Mouse (Mus musculus) liver, adult (tissue): Measurements from ENCODE around the gene Asgr2.

Experiments used
- GATA4 ChIP-seq: IDR thresholded peaks from 2 replicates; pipeline ENCODE4 v1.6.1; 2014; ENCODE audit warnings: mild to moderate bottlenecking, low read length; ENCODE audit not compliant: insufficient replicate concordance

Gene Asgr2

DNA sequence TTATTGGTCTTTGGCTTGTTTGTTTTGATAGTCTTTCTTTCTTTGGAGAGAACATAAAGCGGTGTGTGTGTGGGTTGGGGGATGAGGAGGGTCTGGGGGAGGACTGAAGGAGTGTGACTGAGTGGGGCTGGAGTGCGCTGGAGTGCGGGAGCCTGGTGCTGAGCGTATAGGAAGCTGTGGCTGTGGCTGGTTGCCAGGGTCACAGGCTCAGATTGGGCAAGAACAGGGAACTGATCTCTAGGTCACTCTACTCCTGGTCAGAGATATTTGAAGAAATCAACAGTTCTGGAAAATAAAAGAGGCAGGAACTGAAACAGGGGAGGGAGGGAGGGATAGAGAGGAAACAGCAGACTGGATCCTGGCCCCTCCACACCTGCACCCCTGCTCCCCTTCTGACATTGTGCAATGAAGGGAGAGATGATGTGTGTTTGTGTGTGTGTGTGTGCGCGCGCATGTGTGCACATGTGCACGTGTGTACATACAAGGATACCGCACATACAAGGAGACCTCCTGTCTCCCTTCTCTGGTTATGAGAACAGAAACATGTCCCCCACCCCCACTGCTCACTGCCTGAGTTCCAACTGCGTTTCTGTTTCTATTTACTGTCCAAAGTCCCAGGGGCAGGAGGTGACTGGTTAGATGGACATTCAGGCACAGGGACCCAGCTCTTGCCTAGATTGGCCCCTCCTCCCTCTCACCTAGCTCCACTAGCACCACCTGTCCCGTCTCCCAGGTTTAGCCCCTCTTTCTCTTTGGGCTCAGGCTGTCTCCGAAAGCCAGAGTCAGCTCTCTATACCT lies at the start of gene Asgr2:
Gene Asgr2, plus strand, starts transcription at position 659 of the 798 bp plus-strand sequence.
- no peak for TF ChIP-seq GATA4

- TF ChIP-seq GATA4, result no peak
These were observed 48.8 kb upstream of the Asgr2 start for GRCm38 (mm10) chr11:70043665-70044064.

GRCm38 (mm10) chr11:70045435-70045834 lies 47.0 kb upstream of the Asgr2 start:
- no peak for TF ChIP-seq GATA4

DNA sequence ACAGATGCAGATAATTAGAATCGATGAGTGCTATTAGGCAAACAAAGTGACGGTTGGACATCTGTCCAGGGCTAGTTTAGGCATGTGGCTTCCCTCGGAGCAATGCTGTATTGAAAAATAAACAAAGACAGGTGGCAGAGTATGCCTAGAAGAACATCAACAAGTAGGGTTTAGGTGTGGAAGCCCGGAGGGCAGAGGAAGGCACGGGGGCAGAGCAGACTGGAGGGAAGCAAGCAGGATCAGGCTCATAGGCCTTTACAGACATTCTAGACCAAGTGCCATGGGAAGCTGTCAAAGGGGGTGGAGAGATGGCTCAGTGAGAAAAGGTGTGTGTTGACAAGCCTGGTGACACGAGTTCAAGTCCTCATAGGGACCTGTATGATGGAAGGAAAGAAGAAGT lies 43.1 kb upstream of the Asgr2 start:
- TF ChIP-seq GATA4, result no peak

- peak; percentile 89 for TF ChIP-seq GATA4
These were observed 42.6 kb upstream of the Asgr2 start for GRCm38 (mm10) chr11:70049816-70050215.

DNA sequence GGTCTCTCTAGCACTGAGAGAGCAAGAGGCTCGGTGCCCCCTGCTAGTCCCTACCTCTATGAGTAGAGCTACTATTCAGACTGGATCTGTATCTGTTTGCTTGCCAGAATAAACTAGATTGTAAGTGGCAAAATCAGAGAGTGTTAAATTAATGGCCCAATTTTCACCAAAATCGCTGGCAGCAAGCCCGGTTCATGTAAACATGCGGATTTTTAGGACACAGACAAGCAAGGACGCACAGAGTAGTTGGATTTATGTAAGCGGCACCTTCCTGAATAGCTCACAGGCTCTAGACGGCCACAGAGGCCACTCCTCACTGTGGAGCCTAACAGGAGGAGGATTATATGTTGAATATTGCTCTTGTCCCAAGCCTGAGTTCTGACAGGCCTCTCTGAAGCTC lies 39.3 kb upstream of the Asgr2 start:
- TF ChIP-seq GATA4, result no peak

DNA sequence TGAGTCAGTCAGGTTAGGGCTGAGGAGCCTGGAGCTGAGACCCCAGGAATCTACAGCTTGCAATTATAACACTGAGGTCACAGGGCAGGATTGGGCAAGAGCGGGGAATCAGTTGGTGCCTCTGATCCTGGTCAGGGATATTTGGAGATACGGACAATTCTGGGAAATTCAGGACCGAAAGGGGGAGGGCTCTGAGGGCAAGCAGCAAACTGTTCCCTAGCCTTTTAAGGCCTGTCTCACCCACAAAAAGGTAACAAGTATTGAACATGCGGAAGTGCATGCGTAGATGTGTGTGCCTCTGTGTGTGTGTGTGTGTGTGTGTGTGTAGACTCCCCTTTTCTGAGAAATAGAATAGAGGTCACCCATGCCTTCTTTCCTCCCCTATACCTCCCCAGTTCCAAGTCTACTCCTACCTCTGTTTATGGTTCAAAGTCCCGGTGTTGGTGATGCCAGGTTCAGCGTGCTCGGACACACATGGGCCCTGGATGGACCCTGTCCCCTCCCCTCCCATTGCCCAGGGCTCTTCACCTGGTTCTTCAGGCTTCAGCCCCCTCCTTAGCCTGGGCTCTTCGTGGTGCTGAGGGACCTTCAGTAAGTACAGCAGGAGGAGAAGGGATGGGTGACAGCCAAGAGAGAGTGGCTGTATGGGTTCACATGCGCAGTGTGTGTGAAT lies 38.4 kb upstream of the Asgr2 start, which contains the start of gene Asgr1:
Gene Asgr1, plus strand, starts transcription at position 188 of the 673 bp plus-strand sequence.
- TF ChIP-seq GATA4, result peak; percentile 44; the same call in 1 of the 2 replicates

DNA sequence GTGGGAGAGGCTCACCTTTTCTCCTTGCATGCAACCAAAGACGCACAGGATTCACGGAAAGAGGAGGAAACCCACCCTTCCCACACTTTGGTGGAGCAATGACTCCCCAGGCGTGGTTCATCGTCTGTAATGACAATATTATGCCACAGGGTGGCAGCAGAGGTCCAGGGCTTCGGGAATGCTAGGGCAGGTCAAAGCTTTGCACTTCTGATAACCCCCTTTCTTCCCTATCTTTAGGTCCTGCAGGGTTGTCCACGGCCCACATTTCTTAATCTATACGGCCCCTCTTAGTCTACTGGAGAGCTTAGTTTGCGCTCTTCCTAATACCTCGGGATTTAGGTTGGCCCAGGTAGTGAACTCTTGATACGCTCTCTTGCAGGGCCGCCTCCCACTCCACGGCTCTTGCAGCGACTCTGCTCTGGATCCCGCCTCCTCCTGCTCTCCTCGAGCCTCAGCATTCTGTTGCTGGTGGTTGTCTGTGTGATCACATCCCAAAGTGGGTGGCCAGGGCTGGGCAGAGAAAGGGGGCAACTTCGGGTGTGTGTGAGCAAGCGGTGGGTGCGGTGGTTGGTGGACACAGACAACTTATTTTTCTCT lies 36.7 kb upstream of the Asgr2 start:
- no peak; the same call in 1 of the 2 replicates for TF ChIP-seq GATA4

DNA sequence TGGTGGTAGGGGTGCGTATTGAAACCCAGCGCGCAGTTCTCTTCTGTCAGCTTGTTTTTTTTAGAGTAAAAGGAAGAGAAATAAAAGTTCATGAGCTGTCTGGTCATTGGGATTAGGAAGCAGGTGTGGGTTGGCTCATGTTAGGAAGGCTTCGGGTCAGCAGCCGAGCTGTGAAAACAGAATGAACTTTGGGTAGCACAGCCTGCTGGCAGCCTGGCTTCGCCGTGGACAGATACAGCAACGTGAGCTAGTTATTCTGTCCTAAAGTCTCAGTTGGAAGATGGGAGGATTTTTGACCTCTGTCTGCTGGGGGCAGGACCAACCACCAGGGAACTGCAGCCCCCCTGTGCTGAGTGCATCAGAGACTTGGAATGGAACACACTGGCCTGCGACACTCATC lies 34.6 kb upstream of the Asgr2 start:
- no peak for TF ChIP-seq GATA4

DNA sequence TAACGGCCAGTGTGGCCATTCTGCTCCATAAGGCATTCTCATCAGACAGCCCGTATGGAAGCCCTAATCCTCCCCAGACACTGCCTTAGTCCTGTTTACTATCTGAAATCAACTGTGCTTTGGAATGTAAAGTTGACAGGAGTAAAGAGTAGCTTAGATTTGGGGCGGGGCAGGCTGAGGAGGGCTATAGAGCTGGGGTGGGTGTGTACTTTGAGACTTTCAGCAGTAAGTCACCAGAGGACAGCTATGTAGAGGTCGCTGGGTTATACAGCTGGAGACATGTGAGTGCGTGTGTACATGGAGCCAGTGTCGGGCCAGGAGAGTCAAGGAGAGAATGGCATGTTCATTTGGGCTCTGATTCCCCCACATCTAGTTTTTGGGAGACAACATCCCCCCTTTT lies 32.5 kb upstream of the Asgr2 start:
- TF ChIP-seq GATA4, result no peak

- no peak for TF ChIP-seq GATA4
These were observed 29.4 kb upstream of the Asgr2 start for GRCm38 (mm10) chr11:70063053-70063452.

GRCm38 (mm10) chr11:70066701-70067100 lies 25.7 kb upstream of the Asgr2 start:
- TF ChIP-seq GATA4, result no peak

GRCm38 (mm10) chr11:70068245-70068644 lies 24.2 kb upstream of the Asgr2 start:
- TF ChIP-seq GATA4, result no peak

- no peak for TF ChIP-seq GATA4
These were observed 22.4 kb upstream of the Asgr2 start for GRCm38 (mm10) chr11:70070057-70070456.

DNA sequence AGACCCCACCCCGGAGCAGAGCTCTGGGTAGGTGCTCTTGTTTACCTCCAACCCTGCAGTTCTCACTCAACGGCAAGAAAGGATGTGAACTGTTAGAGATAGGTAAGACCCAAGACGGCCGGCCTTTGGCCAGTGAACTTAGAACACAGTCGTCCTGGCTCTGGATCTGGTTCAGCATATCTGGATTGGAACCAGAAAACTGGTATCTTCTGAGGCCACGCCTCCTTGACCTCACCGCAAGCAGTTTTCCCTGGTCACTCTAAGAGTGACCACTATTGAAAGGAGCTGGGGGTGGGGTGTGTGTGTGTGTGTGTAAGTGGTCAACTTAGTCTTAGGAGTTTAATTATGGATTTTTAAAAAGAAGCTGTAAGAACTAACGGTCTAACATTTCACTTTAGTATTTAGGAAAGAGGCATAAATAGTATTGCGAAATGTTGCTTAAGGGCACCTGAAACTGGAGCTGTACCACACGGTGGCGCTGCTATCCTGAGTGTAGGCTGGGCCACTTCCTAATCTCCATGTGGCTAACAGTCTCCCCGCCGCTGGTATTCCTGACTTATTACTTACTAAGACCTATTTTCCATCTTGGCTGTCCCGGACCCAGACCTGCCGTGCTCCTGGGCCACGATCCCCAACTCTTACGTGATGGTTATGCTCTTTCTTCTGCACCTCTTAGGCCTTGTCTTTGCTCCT lies 17.9 kb upstream of the Asgr2 start:
- peak; percentile 62; the same call in 1 of the 2 replicates for TF ChIP-seq GATA4
